Mouse (Mus musculus) small intestine, adult 2 months (tissue): ENCODE measurements around the gene Lclat1.

ENCODE experiments used
- CTCF ChIP-seq: fragments of 200-500 bp; IDR thresholded peaks from 2 replicates; pipeline ENCODE4 v1.5.1; 2012; ENCODE audit warnings: low read depth, mild to moderate bottlenecking, control low read depth, inconsistent platforms, low read length, moderate library complexity, mixed read lengths; ENCODE audit not compliant: insufficient replicate concordance, insufficient read length; ENCODE audit errors: extremely low read depth
- POLR2A ChIP-seq: fragments of 200-500 bp; IDR thresholded peaks from 2 replicates; pipeline ENCODE4 v1.6.1; 2012; ENCODE audit warnings: low read depth, mild to moderate bottlenecking, control low read depth, inconsistent platforms, low read length, moderate library complexity

GRCm38 (mm10) chr17:73244596-73244995, 136.8 kb downstream of the Lclat1 start:
- no peak for TF ChIP-seq CTCF
- TF ChIP-seq POLR2A, result no peak
